Mouse (Mus musculus) urinary bladder, postnatal 0 days (tissue): ENCODE results near the gene 1700010B08Rik. TPM values are rescaled to one million over a fixed set of nuclear protein-coding genes. Genes with fewer than 3 reads are reported as not detected.

Experiments
- microRNA-seq: library from miRNA; unstranded; fragments of <30 nt; microRNA quantifications from one replicate; pipeline ENCODE4, GENCODE M21; 2016
- polyA plus RNA-seq: library from polyadenylated mRNA; unstranded; fragments of >200 nt; fragmentation: Nextera tagmentation; extraction: Ambion mirVana; gene quantifications from 2 replicates; pipeline ENCODE4 v1.2.1, GENCODE M21; 2015

The 1700010B08Rik gene
- polyA plus RNA-seq: 0.18 TPM in 1 of 2 replicates, not detected in the other

GRCm38 (mm10) chr2:173719115-173719514, at the start of gene 1700010B08Rik:
Gene 1700010B08Rik (plus strand): TSS chr2:173719415.

GRCm38 (mm10) chr2:173737222-173737989, 18.2 kb downstream of the 1700010B08Rik start, which contains the start of gene Vapb:
Gene Vapb (plus strand): TSS chr2:173737511.

Small RNAs within 50 kb of the gene (microRNA-seq; reads per million reads assigned to microRNA genes)
- not detected for gene Mir6340

Other genes starting within 250 kb of the 1700010B08Rik start
- gene 1700021F07Rik, start 196.8 kb upstream of the 1700010B08Rik start, polyA plus RNA-seq: not detected in 2 replicates
- not detected in 2 replicates for gene Ankrd60, start 141.1 kb upstream of the 1700010B08Rik start, polyA plus RNA-seq
- gene Rab22a, start 59.7 kb upstream of the 1700010B08Rik start, polyA plus RNA-seq: 42.3 and 58.9 TPM in 2 replicates
- 24.4 and 30.3 TPM in 2 replicates for gene Vapb, start 18.1 kb downstream of the 1700010B08Rik start, polyA plus RNA-seq